Mouse (Mus musculus) testis, postnatal 14 days (tissue): ENCODE measurements at regions not wholly inside any gene's neighbourhood (a gene's known extent, or its start where the extent isn't known, plus 50 kb on each side); places are given as distances from the start of the nearest gene placed in this dataset.

Source experiments
- DNase-seq: peaks from one replicate; pipeline ENCODE4 v3.0.0; 2021; ENCODE audit warnings: low spot score

DNA sequence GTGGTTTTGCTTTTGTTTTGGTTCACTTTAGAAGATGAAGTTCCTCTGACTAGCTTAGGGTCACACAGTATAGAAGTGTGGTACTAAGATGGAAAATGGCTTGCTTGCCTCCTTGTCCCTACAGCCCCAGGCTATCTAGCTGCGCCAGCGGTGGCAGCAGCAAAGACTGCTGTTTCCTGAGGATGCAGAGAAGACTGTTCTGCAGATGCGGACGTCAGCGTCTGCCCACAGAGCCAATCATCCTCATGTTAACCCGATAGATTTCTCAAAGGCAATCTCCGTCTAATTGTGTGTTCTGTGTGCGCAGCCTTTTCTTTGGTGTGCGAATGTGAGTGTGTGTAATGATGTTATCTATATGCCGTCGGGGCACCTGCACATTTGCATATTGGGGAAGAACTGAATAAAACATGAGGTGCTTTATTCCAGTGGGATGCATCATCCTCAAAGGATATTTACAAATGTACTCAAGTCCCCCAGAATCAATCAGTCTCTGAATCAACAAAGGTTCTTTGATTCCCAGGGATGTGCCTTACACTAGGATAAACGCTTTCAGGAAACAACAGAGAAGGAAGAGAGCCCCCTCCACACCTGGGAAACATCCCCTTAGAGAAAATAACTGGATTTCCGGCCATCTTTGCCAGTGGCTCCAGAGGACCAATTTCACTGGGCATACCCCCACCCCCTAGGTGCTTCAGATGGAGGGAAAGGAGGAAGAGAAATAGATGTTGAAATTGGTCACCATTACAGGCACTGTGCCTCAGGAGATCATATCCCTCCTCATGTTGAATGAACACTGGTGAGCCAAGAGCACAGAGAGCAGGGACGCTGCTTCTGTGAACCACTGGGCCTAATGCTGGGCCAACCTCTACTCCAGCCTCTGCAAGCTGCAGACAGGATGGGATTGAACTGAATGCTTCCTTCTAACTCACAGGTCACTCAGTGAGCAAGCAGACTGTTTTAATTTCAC is 409.7 kb upstream of the Plxna2 start:
- DNase-seq, result no peak

DNA sequence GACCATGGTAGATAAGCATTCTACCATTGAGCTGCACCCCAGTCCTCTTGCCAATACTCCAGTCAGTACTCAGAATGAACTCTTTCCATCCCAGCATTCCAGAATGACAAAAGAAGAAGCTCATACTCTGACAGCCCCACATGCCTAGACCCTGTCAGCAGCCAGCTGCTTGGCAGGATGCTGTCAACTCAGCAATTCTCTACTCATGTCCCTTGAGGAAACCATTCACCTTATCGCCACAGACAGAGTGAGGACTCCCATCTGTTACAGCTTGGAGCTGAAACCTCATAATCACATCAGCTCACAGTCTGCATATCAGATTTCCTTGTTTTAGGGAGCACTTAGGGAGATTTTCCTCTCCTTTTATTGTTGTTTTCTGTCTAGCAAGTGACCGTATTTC is 420.5 kb upstream of the Plxna2 start:
- no peak for DNase-seq

DNA sequence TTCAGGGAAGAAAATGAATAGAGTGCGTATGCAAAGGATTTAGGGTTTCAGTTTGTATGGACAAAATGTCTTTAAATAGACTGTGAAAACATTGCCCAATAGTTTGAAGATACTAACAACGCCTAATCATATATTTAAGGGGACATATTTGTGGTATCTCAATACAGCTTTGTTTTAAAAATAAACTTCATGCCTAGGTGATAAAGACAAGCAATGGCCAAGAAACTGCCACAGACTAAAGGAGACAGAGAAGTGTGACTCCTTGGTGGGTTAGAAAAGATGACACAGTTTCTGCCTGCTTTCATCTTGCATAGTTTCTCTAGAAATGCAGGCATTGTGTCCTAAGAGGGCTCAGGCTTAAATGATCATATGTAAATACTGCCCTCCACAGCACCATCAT is 435.7 kb upstream of the Plxna2 start:
- no peak for DNase-seq

DNA sequence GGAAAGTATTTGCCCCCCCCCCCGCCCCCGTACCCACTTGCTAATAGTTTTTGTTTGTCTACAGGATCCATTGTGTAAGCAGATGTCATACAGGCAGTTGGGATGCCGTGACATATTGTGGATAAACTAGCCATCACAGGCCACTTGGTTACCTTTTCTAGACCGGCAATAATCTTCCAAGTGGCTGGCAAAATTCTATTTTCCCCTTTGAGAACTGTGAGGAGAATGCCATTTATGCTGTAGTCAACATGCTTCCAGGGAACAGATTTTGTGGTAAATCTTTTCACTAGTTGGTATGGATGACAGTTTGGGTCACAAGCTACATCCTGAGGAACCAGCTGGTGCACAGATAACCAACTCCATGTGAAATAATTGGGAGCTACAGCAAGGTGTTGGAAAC is 456.5 kb upstream of the Plxna2 start:
- no peak for DNase-seq

DNA sequence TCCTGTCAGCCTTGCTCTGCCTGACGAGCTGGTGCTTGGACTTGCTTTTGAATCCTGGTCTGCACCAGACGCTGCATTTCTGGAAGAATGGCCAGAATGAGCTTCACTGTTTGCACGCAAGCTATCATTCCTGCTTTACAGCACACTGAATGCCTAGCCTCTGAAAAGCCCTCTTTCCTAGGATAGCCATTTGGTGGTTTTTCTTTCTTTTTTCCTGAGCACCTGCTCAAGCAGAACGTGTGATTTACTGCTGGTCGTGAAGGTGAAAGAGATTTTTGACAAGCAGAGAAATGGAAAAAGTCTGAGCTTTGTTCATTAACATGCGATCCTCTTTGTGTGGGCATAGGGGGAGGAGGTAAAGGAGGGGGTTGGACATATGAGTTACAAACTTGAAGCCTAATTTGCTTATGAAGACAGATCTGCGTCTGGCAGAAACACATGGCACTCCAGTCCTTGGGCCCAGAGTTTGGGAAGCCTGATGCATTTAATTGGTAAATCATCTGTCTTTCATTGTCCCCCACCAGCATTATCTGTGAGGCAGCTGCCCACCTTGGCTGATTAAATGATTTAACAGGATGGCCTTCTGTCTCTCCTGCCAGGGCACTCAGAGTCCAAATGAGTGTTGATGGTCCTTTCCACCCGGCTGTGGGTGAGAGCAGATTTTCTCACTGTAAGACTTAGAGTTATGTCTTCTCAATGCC is 457.1 kb upstream of the Plxna2 start:
- DNase-seq, result no peak

DNA sequence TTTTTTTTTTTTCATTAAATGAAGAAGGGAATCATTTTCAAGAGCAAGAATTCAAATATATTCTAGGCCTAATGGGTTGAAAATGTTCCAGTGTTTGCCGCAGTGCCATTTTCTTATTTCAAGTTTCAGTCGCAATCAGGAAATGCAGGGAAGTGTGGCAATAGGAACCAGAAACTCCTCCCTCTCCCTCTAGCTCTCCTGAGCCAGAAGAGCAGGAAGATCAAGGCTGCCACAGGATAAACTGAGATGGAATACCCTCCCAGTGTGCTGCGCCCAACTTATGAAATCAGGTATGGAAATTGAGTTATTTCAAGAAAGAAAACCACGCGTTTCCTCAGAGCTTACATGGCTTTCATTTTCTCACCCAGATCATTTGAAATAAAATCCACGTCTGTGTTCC is 460.8 kb upstream of the Plxna2 start:
- no peak for DNase-seq

DNA sequence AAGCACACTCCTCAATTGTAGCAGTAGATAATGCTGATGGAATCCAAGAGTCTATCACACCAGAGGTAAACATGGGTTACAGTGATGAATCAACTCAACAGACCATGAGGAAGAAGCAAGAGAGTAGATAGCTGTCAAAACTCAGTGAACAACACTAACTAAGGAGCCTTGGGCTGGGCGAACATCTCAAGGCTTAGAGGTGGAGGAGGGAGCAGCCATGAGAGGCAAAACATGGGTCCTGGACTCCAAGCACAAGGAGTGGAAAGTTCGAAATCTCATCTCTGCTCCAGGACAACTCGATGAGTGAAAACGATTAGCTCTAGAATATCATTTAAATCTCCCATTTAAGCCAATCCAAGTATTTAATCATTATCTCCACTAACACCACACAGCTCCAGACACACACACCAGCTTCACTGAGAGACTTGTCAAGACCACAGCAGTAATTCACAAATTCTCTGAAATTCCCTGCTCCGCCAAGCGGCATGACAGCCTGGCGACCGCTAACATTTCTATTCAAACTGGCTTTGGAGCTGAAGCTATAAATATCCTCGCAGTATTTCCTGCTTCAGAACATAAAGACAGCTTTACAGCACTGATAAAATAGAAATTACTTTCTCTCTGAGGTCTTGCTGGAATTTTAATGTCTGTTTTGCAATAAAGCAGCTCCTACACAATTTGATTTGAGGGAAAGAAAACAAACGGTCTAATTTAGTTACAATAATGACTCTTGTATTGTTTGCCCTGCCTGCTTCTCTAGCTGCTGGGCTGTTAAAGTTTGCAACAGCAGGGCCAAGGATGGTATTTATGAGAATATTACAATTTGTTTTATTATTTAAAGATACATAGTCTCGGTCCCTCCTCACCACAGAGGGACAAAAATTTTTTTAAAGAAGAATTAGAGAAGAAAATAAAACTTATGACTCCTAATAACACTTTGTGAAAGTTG is 469.3 kb upstream of the Plxna2 start:
- DNase-seq, result no peak

DNA sequence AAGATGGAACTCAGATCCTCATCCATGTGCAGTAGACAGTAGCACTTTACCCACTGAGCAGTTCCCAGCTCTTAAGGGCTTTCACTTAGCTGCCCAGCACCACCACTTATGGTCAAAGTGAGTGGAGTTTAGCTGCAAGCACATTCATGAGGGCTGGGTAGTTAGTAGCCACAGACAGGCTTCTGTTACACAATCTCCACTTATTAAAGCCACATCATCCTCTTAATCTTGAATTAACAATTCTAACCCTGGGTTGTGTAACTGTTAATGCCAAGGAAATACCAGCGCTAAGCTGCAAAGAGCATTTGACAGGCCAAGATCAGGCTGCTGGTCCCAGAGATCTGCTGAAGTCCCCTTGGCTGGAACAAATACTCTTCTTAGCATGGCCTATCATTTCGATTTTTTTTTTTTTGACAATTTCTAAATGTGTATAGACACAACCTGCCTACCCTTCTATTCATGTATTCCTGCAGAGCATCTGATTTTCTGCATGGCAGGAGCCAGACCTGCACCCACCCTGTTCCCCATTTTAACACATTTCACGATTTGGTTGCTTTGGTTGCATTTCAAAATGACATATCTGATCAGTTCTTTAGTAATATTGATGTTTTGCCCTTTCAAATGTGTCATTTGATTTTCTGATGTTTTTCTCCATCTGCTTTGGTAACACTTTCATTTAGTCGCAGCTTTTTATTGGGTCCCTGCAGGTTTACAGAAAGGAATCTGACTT is 500.2 kb upstream of the Plxna2 start:
- DNase-seq, result no peak

DNA sequence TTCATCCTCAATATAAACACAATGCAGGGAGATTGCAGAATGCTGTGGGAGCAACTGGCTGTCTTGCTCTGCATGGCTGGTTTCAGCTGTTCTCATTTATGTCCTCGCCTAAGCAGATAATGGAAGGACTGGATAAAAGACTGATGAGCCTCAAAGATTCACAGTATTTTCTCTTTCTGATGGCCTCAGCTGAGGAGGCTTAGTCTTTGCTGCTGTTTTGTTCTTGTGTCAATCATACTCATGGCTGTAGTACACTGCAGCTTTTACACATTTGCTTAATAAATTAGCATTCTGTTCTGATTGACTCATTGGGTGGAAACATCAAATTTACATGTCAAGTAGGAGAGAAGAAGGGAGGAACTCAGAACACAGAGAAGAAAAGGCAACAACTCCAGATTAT is 503.6 kb upstream of the Plxna2 start:
- no peak for DNase-seq

DNA sequence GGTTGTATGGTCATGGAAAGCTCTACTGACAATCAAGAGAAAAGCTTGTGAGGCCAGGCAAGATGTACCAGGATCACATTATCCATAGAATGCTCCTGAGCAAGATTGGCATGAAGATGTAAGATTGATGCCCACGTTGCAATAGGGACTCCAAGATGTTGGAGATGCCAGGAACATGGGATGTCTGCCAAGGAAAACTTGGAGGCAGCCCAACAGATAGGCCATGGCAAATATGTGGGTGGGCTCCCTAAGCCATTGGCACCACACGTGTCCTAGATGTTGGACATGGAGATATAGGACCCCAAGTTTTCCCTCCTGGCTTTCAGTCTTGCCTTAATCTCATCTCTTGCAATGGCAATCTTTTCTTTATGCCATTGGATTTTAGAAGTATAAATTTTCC is 506.1 kb upstream of the Plxna2 start:
- DNase-seq, result no peak

DNA sequence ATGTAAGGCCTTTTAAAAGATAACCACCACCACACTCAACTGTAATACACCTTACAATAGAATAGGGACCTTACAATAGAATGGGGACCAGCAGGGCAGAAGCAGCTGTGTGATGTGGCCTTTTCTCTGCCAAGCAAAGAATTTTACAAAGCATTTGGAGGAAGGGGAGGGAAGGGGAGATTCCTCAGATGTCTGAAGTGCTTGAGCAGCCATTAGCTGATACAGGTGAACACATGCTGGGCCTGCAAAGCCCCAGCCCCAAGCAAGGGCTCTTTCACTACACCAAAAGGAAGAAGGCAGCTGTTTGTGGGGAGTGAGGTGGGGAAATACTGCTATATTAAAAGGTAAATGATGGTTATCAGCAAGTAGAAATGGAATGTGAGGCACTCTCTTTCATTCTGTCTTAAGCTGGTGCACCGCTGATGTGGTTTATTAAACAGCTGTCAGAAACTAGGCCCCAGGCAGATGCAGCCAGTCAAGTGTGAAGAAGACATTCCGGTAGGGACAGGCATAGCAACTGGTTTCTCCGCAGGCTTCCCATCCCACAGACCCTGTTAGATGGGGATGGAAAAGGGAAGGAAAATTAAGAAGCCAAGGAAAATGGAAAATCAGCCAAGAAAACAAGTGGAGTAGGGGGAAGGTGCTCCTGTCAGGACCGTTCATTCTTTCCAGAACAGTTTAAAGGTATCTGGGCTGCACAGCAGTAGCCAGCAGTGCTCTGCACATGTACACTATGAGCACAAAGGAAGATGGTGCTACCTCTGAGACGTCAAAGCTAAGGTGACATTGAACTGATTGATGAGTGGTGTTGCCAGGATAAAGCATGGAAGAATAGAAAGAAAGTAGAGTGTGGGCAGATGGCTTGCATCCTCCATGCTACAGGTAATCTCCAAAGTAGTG is 508.6 kb upstream of the Plxna2 start:
- DNase-seq, result no peak

DNA sequence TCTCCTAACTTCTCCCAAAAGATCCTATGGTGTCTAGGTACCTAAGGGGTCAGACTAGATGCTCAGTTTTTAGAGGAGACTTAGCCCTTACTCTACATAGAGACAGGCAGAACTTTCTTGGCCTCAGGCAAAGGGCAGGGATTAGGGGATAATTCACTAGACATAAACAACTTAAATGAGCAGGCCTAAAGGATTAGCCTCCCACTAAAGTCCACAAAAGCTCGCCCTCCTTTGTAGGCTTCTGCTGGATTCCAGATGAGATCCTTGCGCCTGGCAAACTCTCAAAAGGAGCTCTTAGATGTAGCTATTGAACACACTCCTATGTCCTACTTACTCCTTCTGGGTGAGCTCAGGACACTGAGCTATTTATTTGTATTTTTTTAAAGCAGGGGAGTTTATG is 509.9 kb upstream of the Plxna2 start:
- DNase-seq, result no peak

DNA sequence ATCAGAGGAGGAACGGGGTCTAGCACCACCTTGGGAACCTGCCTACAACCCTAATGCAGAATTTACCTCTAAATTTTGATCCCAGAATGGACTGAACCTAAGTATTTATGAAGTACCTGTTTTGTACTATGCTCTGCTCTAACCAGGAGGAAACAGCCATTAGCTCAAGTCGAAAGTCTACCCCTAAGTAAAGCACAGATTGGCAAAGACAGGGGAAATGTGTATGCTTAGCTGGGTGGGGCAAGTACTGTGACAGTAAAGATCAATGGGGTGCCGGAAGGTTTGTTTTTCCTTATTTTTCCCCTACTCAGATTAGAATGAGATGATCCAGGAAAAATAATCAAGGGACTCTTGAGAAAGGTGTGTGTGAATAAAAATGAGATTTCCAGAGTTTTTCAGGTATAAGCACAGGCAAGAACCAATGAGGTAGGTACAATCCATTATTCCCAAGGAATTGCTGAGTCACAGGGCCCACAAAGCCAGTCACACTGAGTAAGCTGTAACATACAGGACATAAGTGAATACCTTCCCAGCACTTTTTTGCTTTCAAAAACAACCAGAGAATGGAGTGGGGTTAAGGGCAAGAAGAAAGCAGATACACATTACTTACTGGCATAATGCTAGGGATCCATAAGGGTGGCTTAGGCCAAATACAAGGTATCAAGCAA is 510.6 kb upstream of the Plxna2 start:
- no peak for DNase-seq

DNA sequence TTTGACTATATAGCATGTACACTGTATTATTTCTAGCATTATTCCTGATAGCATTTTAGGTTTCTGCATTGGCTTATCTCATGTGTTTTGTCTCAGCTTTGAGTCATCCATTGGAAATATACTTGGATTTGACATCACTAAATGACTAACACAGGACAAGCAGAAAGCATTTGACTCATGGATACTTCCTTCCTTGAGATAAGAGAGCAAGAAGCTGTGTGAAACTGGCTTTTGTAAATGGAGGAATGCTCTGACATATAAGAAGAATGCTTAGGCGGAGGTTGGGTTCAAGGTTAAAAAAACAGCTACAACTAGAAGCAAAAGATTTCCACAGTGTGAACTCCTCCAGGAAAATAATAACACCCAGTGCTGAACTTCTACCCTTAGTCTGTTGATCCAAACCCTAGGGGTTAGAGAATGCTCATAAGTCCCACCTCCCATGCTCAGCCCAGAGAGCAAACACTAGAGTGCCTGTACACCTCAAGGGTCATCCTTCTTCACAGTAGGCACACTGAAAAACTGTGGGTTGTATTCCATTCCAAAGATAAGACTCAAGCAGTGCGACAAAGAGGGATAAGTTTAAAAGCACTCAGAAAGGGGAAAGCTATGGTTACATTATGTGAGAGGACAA is 528.0 kb upstream of the Plxna2 start:
- DNase-seq, result no peak

DNA sequence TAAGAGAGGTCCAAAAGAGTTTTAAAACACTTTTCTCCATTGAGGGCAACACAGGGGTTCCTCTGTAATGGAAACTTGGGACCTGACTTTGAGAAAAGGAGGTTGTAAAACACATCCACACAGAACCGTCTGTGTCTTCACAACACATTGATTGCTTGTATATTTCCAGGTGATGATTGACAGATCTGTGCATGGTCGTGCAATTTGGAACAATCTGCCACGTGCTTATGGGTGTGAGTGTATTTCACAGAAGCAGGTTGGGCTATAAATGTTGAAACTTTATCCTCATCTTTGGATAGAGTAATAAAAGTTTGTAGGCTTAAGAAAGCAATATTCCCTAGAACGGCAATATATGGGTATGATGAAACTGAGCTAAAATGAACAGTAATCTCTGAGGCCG is 559.5 kb upstream of the Plxna2 start:
- DNase-seq, result no peak

DNA sequence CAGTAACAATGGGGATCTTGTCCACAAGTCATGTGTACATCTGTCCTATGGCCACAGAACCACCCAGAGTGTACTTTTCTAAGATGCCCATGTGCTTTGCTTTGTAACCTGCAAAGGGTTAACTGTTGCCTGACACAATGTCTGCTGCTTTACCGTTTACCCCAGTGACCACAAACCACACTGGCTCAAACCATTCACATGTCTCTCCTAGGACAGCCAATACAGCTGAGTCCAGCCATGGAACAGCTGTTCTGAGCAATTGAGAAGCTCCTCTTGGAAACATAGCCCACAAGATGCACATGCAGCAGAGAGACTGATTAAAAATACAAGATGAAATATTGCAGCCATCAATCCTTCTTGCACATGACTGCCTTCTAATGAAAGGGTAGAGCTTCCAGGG is 561.5 kb upstream of the Plxna2 start:
- no peak for DNase-seq

DNA sequence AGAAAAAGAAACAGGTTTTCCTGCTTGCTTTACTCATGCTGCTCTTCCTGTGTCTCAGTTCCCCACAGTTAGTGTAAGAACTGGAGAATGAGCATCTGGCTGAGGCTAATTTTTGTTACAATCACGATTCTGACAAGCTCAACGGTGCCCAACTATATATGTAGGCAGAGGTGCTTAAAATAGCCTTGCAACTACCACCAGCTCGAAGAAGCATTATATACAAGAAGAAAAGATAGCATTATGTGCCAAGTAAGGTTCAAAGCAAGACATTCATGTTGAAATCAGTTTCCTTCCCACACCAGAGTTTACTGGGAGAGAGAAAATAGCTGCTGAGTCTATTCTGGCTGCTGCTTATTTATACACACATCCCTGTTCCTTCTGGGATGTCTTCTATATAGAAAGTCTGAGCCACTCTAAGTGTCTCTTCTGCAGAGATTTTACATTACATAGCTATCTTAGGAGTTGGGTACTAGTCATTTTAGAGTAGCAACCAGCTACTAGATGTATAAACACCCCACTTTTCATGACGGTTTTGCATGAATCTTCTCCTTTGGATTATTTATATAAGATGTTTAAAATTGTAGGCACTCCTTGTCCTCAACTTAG is 568.2 kb upstream of the Plxna2 start:
- DNase-seq, result no peak

DNA sequence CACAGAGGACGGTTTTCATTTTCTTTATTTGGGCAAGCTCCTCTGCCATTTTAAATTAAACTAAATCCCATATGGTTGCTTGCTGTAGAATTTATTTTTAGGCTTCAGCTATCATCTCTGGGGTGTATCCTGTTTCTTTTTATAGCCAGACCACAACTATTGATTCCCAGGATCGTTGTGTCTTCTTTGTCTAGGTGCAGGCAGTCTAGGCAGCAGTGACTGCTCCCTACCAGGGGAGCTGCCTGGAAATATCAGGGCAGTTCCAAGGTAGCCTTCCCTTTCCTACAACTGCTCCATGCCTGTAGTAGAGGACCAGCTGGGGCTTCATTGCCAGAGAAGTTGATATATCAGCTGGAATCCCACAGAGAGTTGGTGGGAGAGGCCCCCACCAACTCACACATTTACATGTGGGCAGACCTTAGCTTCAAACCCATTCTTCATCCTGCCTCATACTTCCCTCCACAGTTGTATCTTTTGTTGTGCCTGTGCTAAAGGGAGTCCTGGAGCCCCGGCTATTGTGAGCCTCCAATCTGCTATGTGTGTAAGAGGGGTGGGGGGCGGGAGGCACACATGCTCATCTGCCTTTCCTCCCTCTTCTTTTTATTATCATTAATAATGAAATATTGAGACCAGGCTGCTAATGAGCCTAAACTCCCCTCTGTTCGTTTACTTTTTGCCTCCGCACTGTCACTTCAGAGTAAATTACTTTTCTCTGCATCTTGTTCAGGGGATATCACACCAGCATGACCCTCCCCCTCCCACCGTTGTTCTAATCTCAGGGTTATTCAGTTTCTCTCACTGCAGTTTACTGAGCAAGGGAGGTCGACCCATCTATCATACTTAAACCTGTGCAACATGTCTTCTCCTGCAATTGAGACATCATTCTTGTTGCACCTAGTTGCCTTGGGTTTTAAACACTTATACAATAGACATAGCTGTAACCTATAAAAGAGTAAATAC is 576.3 kb upstream of the Plxna2 start:
- no peak for DNase-seq
